In the genomic region with DNA sequence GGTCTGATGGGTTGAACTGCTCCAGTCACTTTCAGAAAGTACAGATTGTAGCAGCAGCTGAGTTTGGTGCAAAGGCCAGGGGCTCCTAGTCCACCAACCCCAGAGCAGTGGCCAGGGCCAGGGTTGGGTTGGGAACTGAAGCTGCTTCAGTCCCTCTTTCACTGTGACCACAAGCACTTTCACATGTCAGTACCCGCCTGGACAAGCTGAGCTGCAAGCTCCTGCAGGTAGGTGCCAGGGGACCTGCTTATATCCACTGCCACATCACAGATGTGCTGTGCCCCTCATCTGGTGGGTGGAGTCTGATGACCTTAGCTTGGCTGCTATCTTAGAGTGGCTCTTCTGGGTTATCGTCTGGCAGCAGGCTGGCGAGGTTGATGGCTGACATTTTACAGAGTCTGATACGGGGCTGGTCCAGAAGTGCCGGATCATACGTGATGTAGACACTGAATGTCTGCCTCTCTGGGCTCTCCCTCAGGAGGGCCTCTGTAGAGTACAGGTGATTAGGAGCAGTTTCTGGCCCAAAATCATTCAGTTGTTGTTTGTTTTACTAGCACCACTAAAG, we compare ENCODE assay signal across 16 mouse cellular contexts.
DNase-seq lines count a peak whose midpoint lies in the region; ATAC-seq and TF ChIP-seq lines count a peak whose summit lies in the region.
"Had no signal": no experiment of that assay in that cellular context is flagged by ENCODE, and none has a peak within 500 bp of the region (broad histone marks: within the 10 kb centered on the region; RNA-seq: fewer than 3 reads in every experiment).

No protein-coding gene starts in this region.

- peak; percentile 46 for ATAC-seq in heart, embryonic 11.5 days (replicated peaks; ENCODE audit: insufficient number of reproducible peaks, low FRiP score, low TSS enrichment)
- ATAC-seq in liver, embryonic 11.5 days (replicated peaks; ENCODE audit: low FRiP score): peak; percentile 63
- ATAC-seq in stomach, embryonic 15.5 days (ENCODE audit: insufficient read depth, low FRiP score, low read depth): 0 out of 2 replicates have a peak, but pooled peaks have one; percentile 33
- ATAC-seq in intestine, embryonic 16.5 days: no peak
- ATAC-seq in midbrain, postnatal 0 days (ENCODE audit: low FRiP score): no peak
- ATAC-seq: hindbrain, embryonic 16.5 days had no signal

- no peaks in the 10 kb centered on the region for H3K36me3 ChIP-seq in heart, embryonic 11.5 days (ENCODE audit: control insufficient read depth, insufficient read depth, low read length)
- H3K36me3 ChIP-seq in liver, embryonic 11.5 days (ENCODE audit: control insufficient read depth, insufficient read depth, low read length): no peaks in the 10 kb centered on the region
- no peaks in the 10 kb centered on the region for H3K36me3 ChIP-seq in stomach, embryonic 15.5 days
- H3K36me3 ChIP-seq in intestine, embryonic 16.5 days (ENCODE audit: control insufficient read depth, insufficient read depth, low read length): no peaks in the 10 kb centered on the region
- no peaks in the 10 kb centered on the region for H3K36me3 ChIP-seq in midbrain, postnatal 0 days (ENCODE audit: insufficient read depth, low read length)
- H3K36me3 ChIP-seq: embryonic facial prominence, embryonic 13.5 days; forebrain, embryonic 12.5 days; limb, embryonic 15.5 days had no signal

- no peak for DNase-seq in heart, adult 8-10 months (ENCODE audit: low spot score)
- peak; percentile 9 to 19 for DNase-seq in spleen, postnatal 36 days (ENCODE audit: low spot score in 2 of 2)
- no peak for DNase-seq in spleen, adult 18-20 months
- DNase-seq in liver, embryonic 11.5 days (ENCODE audit: low spot score): no peak
- no peak for DNase-seq in midbrain, postnatal 0 days (ENCODE audit: low spot score)
- DNase-seq: cerebellum, adult 11 months; kidney, adult 18-20 months; kidney, postnatal 4 days had no signal

- H3K9me3 ChIP-seq in heart, embryonic 11.5 days (replicated peaks; ENCODE audit: control insufficient read depth, low read length): no peaks in the 10 kb centered on the region
- no peaks in the 10 kb centered on the region for H3K9me3 ChIP-seq in liver, embryonic 11.5 days (ENCODE audit: control insufficient read depth, low read length)
- no peaks in the 10 kb centered on the region for H3K9me3 ChIP-seq in stomach, embryonic 15.5 days
- no peaks in the 10 kb centered on the region for H3K9me3 ChIP-seq in intestine, embryonic 16.5 days (ENCODE audit: control insufficient read depth, low read length)
- H3K9me3 ChIP-seq in midbrain, postnatal 0 days (ENCODE audit: low read length): no peaks in the 10 kb centered on the region
- H3K9me3 ChIP-seq: embryonic facial prominence, embryonic 13.5 days; forebrain, embryonic 12.5 days; limb, embryonic 15.5 days had no signal

- WGBS in heart, embryonic 11.5 days (ENCODE audit: insufficient replicate concordance): 31% methylated on average over 6 of the region's 6 CpGs
- WGBS in liver, embryonic 11.5 days: 81% methylated on average over 6 of the region's 6 CpGs
- WGBS in stomach, embryonic 15.5 days: 89% methylated on average over 6 of the region's 6 CpGs
- WGBS in intestine, embryonic 16.5 days: 95% methylated on average over 6 of the region's 6 CpGs
- WGBS in midbrain, postnatal 0 days: 92% methylated on average over 6 of the region's 6 CpGs

- H3K4me1 ChIP-seq in heart, embryonic 11.5 days (ENCODE audit: control insufficient read depth, insufficient read depth, low read length): peaks cover 18% of the 10 kb centered on the region; the same call in 1 of the 2 replicates
- 0 out of 2 replicates have a peak, but pooled peaks cover 3% of the 10 kb centered on the region for H3K4me1 ChIP-seq in liver, embryonic 11.5 days (replicated peaks; ENCODE audit: control insufficient read depth, insufficient read depth, low read length)
- no peaks in the 10 kb centered on the region for H3K4me1 ChIP-seq in stomach, embryonic 15.5 days
- H3K4me1 ChIP-seq in intestine, embryonic 16.5 days (ENCODE audit: control insufficient read depth, insufficient read depth, low read length): peaks cover 10% of the 10 kb centered on the region
- no peaks in the 10 kb centered on the region for H3K4me1 ChIP-seq in midbrain, postnatal 0 days (ENCODE audit: insufficient read depth, low read length)
- H3K4me1 ChIP-seq: forebrain, embryonic 12.5 days had no signal

- no peak for TF ChIP-seq CTCF in midbrain, postnatal 0 days (IDR thresholded peaks at IDR 0.05)

- no peak overlapping the region for H3K4me3 ChIP-seq in heart, embryonic 11.5 days (ENCODE audit: low read depth, low read length)
- no peak overlapping the region for H3K4me3 ChIP-seq in liver, embryonic 11.5 days (ENCODE audit: low read depth, low read length)
- H3K4me3 ChIP-seq in stomach, embryonic 15.5 days (replicated peaks): no peak overlapping the region
- H3K4me3 ChIP-seq in intestine, embryonic 16.5 days (ENCODE audit: low read length): no peak overlapping the region
- no peak overlapping the region for H3K4me3 ChIP-seq in midbrain, postnatal 0 days (ENCODE audit: low read depth, low read length)
- H3K4me3 ChIP-seq: embryonic facial prominence, embryonic 13.5 days; forebrain, embryonic 12.5 days; limb, embryonic 15.5 days had no signal

- peaks cover 19% of the 10 kb centered on the region for H3K27me3 ChIP-seq in heart, embryonic 11.5 days (ENCODE audit: control insufficient read depth, insufficient read depth, low read length)
- peaks cover 2% of the 10 kb centered on the region; the same call in 1 of the 2 replicates for H3K27me3 ChIP-seq in liver, embryonic 11.5 days (replicated peaks; ENCODE audit: control insufficient read depth, insufficient read depth, low read length)
- H3K27me3 ChIP-seq in stomach, embryonic 15.5 days (replicated peaks): no peaks in the 10 kb centered on the region
- H3K27me3 ChIP-seq in intestine, embryonic 16.5 days (replicated peaks; ENCODE audit: control insufficient read depth, insufficient read depth, low read length): no peaks in the 10 kb centered on the region
- H3K27me3 ChIP-seq in midbrain, postnatal 0 days (ENCODE audit: insufficient read depth, low read length): no peaks in the 10 kb centered on the region
- H3K27me3 ChIP-seq: embryonic facial prominence, embryonic 13.5 days; forebrain, embryonic 12.5 days had no signal

- no peak overlapping the region for H3K27ac ChIP-seq in heart, embryonic 11.5 days (ENCODE audit: low read depth, low read length)
- H3K27ac ChIP-seq in liver, embryonic 11.5 days (ENCODE audit: low read depth, low read length): no peak overlapping the region
- no peak overlapping the region for H3K27ac ChIP-seq in stomach, embryonic 15.5 days
- no peak overlapping the region for H3K27ac ChIP-seq in intestine, embryonic 16.5 days (ENCODE audit: low read length)
- no peak overlapping the region for H3K27ac ChIP-seq in midbrain, postnatal 0 days (ENCODE audit: low read depth, low read length)
- H3K27ac ChIP-seq: embryonic facial prominence, embryonic 13.5 days; forebrain, embryonic 12.5 days; limb, embryonic 15.5 days had no signal

- H3K4me2 ChIP-seq in heart, embryonic 11.5 days: no peak overlapping the region
- no peak overlapping the region for H3K4me2 ChIP-seq in liver, embryonic 11.5 days
- H3K4me2 ChIP-seq in stomach, embryonic 15.5 days: no peak overlapping the region
- no peak overlapping the region for H3K4me2 ChIP-seq in intestine, embryonic 16.5 days (ENCODE audit: low read depth, low read length)
- H3K4me2 ChIP-seq in midbrain, postnatal 0 days (ENCODE audit: low read depth, low read length, poor library complexity, severe bottlenecking): no peak overlapping the region
- H3K4me2 ChIP-seq: embryonic facial prominence, embryonic 13.5 days; forebrain, embryonic 12.5 days; limb, embryonic 15.5 days; midbrain, embryonic 11.5 days had no signal

- H3K9ac ChIP-seq in heart, embryonic 11.5 days (ENCODE audit: low read depth, low read length): no peak overlapping the region
- no peak overlapping the region for H3K9ac ChIP-seq in liver, embryonic 11.5 days (ENCODE audit: low read depth, low read length)
- H3K9ac ChIP-seq in stomach, embryonic 15.5 days: no peak overlapping the region
- no peak overlapping the region for H3K9ac ChIP-seq in intestine, embryonic 16.5 days (ENCODE audit: low read depth, low read length)
- H3K9ac ChIP-seq in midbrain, postnatal 0 days (replicated peaks; ENCODE audit: low read length, poor library complexity, severe bottlenecking): no peak overlapping the region
- H3K9ac ChIP-seq: embryonic facial prominence, embryonic 13.5 days; forebrain, embryonic 12.5 days; limb, embryonic 15.5 days had no signal

Comparison
In these comparisons a context has a peak if more than half of its experiments do, and no peak if none do; other contexts are left out.
1. DNase-seq: peak in spleen, postnatal 36 days (2 of 2); none in heart, adult 8-10 months (single experiment), spleen, adult 18-20 months (0 of 2), liver, embryonic 11.5 days (single experiment) and midbrain, postnatal 0 days (single experiment).
2. ATAC-seq: peak in heart, embryonic 11.5 days (single experiment), liver, embryonic 11.5 days (single experiment) and stomach, embryonic 15.5 days (single experiment); none in intestine, embryonic 16.5 days (single experiment) and midbrain, postnatal 0 days (single experiment).